Mouse (Mus musculus) kidney, adult 11 months (tissue): ENCODE data around the gene Fam168a.

Experiments
- DNase-seq: peaks from one replicate; pipeline ENCODE4 v3.0.0; 2022

The Fam168a gene

DNA sequence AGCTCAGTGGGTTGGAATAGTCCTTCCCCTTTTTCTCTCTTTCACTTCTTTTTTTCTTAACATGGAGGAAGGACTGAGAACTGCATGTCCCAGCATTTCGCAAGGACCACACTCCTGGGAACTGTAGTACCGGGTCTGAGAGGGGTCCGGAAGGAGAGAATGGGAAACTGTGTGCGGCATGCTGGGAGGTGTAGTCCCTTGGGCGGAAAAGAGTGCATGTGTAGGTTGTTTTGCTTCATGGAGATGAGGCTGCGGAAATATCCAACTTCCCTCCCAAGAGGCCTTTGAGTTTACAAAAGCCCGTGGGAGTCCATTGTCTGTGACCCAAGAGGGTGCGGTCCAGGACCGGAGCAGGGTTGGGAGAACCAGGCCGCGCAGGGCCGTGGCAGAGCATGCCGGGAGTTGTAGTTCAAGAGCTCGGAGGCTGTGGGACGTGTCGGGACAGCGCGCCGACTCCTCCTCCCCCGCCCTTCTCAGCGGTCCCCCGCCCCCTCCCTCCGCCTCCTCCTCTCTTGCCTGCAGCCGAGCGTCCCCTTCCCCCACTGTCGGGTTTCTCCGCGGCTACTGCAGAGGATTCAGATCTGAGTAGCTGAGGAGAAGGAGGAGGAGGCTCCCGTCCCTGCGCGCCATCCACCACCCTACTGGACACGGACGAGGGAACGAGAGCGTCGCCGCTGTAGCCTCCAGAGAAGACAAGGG, at the start of gene Fam168a:
Gene Fam168a, plus strand, starts transcription at position 493 of the 699 bp plus-strand sequence.
- DNase-seq = peak; percentile 95

- no peak for DNase-seq
Measured at GRCm38 (mm10) chr7:100656739-100657138, 49.7 kb upstream of the Fam168a start.

DNA sequence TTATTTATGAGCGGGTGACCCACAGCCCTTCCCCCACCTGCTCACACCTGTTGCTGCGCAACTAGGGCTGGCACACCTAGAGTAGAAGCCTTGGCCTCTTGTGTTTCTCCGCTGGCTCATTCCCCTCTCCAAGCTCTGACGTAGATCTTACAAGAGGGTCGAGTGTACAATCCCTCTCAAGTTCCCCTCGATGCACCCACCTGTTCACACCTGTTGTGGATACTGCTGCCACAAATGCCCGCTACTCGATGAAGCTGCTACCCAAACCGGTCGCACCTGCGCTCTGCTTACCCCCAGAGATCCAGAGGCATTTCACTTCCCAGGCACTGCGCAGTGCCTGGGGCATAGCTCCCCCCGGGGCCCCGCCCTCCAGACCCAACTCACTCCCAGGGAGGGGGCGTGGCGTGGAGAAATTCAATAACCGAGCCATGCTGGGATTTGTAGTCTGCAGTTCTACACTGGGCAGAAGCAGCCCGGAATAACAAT, 48.3 kb upstream of the Fam168a start:
- peak; percentile 43 for DNase-seq

GRCm38 (mm10) chr7:100661264-100661663, 45.2 kb upstream of the Fam168a start:
- no peak for DNase-seq

DNA sequence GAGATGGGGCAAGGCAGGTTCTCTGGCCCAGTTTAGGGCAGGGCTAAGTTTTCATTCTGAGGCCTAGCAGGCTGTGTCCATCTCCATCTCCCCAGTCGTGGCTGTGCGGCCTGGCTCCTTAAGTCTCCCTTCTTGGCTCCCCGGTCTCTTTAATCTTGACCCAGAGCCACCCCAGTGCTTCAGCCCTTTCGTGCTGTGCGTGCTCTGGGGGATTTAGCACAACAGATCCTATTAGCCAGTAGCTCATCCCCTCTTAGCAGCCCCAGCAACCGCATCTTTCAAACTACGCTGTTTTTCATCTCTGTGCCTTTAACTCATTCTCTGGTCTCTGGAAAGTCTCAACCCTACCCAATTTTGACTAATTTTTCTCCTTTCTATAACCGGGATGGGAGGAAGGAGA, 44.2 kb upstream of the Fam168a start, which contains the start of gene Plekhb1:
Gene Plekhb1, minus strand, starts transcription at position 184 of the 400 bp plus-strand sequence.
- DNase-seq = no peak

DNA sequence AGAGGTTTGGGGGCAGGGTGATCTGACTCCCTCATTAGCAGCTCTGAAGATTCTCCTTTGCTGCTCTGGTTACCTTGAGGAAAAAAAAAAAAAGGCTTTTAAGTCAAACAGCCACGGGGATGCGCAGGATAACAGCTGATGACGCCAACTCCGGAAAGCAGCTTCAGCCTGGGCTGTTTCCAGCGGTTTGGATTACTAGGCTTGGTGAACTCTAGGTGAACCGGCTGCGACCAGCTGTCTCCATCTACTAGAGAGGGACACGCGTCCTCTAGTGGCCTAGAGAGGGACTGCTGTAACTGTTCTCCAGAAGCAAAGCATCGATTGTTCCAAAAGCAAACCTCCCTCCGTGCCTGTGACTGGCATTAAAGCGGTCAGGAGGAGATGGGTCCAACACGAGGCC, 43.2 kb upstream of the Fam168a start:
- peak; percentile 91 for DNase-seq

DNA sequence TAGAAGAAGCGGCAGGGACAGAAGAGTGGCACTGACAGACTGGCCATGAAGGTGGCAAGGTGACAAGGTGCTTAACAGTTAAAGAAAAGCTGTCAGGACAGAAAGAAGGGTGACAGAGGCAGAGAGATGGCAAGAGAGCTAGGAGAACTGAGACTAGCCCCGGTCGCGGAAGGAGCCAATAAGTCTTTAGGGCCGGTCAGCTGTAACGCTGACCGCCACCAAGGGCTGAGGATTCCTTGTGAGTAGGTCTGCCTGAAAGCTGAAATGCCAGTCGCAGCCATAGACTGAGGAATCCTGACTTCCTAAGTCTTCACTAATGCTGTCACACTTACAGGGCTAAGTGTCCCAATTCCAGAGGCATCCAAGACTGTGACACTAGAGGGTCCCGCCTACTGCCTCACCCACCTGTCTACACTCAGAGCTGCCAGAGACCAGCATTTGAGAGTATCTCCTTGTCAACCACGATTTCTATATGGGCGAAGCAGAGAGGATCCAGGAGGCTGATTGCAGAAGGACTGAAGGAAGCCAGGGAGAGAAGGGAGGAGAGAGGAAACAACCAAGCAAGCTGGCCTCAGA, 42.6 kb upstream of the Fam168a start:
- DNase-seq = no peak

GRCm38 (mm10) chr7:100670646-100671045, 35.8 kb upstream of the Fam168a start:
- DNase-seq = no peak

DNA sequence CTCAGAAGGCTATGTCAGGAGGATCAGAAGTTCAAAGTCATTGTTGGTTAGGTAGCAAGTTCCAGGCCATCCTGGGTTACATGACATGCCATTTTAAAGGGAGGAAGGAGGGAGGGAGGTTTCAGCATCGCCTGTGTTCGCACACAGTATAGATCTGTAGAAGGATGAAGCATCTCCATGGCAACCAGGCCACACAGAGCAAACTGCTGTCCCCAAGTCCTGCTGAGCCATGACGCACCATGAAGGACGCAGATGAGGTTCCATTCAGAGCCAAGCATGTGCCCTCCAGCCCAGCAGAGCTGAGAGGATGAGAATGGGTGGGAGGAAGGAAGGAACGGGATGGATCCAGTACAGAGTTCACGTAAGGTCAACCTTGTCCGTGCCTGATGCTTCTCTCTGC, 33.0 kb upstream of the Fam168a start:
- no peak for DNase-seq

GRCm38 (mm10) chr7:100674941-100675340, 31.5 kb upstream of the Fam168a start:
- DNase-seq = no peak

- DNase-seq = no peak
Measured at GRCm38 (mm10) chr7:100678052-100678451, 28.4 kb upstream of the Fam168a start.

- no peak for DNase-seq
Measured at GRCm38 (mm10) chr7:100678948-100679880, 27.2 kb upstream of the Fam168a start.

- no peak for DNase-seq
Measured at GRCm38 (mm10) chr7:100681132-100681531, 25.3 kb upstream of the Fam168a start.

- DNase-seq = no peak
Measured at GRCm38 (mm10) chr7:100683241-100683640, 23.2 kb upstream of the Fam168a start.

- DNase-seq = no peak
Measured at GRCm38 (mm10) chr7:100684081-100684480, 22.4 kb upstream of the Fam168a start.

GRCm38 (mm10) chr7:100684538-100684937, 21.9 kb upstream of the Fam168a start:
- peak; percentile 33 for DNase-seq

- DNase-seq = peak; percentile 31
Measured at GRCm38 (mm10) chr7:100685061-100686030, 21.1 kb upstream of the Fam168a start.

DNA sequence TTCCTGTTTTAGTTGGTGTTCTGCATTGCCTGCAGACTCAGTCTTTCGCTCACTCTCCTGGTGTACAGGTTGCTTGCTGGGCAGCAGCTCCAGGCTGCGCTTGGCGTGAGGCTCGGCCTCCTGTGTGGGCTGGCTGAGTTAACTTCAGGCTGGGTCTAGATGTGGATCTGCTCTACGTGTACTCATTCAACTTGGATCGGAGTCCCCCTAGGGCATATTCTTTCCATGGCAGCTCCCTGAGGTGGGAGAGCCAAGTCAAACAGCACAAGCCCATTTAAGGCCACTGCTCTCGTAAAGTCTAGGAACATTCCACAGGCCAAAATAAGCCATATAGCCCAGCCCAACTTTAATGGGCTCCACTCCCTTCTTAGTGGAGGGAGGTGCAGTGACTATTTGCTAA, 18.0 kb upstream of the Fam168a start:
- DNase-seq = no peak

DNA sequence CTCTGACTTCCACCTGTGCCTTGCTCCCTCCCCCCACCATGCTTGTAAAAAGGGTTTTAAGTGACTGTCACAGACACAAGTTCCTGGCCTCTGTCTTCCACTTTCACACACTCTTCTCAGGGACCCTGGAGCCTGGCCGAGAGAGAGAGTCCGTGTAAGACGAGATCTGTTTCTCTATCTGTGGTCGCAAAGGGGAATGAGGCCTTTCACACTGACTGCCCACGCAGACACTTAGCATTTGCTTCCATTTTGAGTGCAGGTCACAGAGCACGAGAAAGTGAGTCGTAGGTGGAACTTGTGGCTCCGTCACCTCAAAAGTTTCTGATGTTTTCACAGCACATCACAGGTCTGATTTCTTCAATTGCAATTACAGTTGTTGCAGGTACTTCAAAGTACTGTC, 13.2 kb upstream of the Fam168a start:
- DNase-seq = no peak

- DNase-seq = no peak
Measured at GRCm38 (mm10) chr7:100699771-100700770, 6.4 kb upstream of the Fam168a start.
